Mouse (Mus musculus) hindbrain, embryonic 15.5 days (tissue): ENCODE data around the gene Rapgef2. TPM values are rescaled to one million over a fixed set of nuclear protein-coding genes. Genes with fewer than 3 reads are reported as not detected.
"Not testable (repeated sequence)": the region's sequence is repeated elsewhere in the genome, so short reads cannot be mapped to it uniquely, and the experiment has no call there.

Experiments used
- ATAC-seq: fragments of 200-750 bp; cut with Nextera tagmentation; 2 replicates; pipeline ENCODE4 v1.8.0; 2017; ENCODE audit warnings: low read depth, moderate number of reproducible peaks, moderate TSS enrichment; ENCODE audit not compliant: low FRiP score
- H3K27ac ChIP-seq: fragments of 300-500 bp; sonication (generic); replicated peaks from 2 replicates; pipeline ENCODE4 v1.5.1; 2015; ENCODE audit warnings: mild to moderate bottlenecking, inconsistent platforms
- H3K27me3 ChIP-seq: fragments of 300-500 bp; sonication (generic); 2 replicates; pipeline ENCODE4 v1.6.1; 2015; ENCODE audit warnings: control low read depth, inconsistent platforms
- H3K36me3 ChIP-seq: fragments of 300-500 bp; sonication (generic); 2 replicates; pipeline ENCODE4 v1.6.1; 2015; ENCODE audit warnings: control low read depth, inconsistent platforms
- H3K4me1 ChIP-seq: fragments of 300-500 bp; sonication (generic); replicated peaks from 2 replicates; pipeline ENCODE4 v1.6.1; 2015; ENCODE audit warnings: control low read depth, inconsistent platforms
- H3K4me2 ChIP-seq: fragments of 300-500 bp; sonication (generic); 2 replicates; pipeline ENCODE4 v1.6.1; 2015; ENCODE audit warnings: moderate library complexity, mild to moderate bottlenecking, inconsistent platforms
- H3K4me3 ChIP-seq: fragments of 300-500 bp; sonication (generic); 2 replicates; pipeline ENCODE4 v1.5.1; 2015; ENCODE audit warnings: mild to moderate bottlenecking, inconsistent platforms
- H3K9ac ChIP-seq: fragments of 300-500 bp; sonication (generic); 2 replicates; pipeline ENCODE4 v1.6.1; 2015; ENCODE audit warnings: inconsistent platforms
- H3K9me3 ChIP-seq: fragments of 300-500 bp; sonication (generic); 2 replicates; pipeline ENCODE4 v1.6.1; 2016; ENCODE audit warnings: control low read depth, inconsistent platforms
- WGBS: fragments of 180-500 bp; shearing (Covaris S2); methylation state at CpG from one replicate; pipeline ENCODE4 v1.1.7; 2015; 5-methylcytosine and 5-hydroxymethylcytosine counted together
- polyA plus RNA-seq: library from polyadenylated mRNA; unstranded; fragments of >200 nt; fragmentation: Nextera tagmentation; extraction: Ambion mirVana; gene quantifications from 2 replicates; pipeline ENCODE4 v1.2.1, GENCODE M21; 2015

Rapgef2 gene
- polyA plus RNA-seq, 1 experiment from 2014 or later = 13.5 TPM

GRCm38 (mm10) chr3:79171146-79171545 is 115.2 kb downstream of the Rapgef2 start:
- not testable (repeated sequence) for H3K4me1 ChIP-seq, H3K36me3 ChIP-seq, H3K27ac ChIP-seq, ATAC-seq, H3K9me3 ChIP-seq, H3K4me2 ChIP-seq, H3K9ac ChIP-seq, H3K4me3 ChIP-seq, H3K27me3 ChIP-seq
- 94% methylated on average over 8 of the region's 8 CpGs for WGBS

- WGBS = 68% methylated on average over 2 of the region's 2 CpGs
- Histone ChIP-seq H3K9me3 (no peaks in the 10 kb centered on the region), H3K4me2 (no peak overlapping the region), H3K27ac (no peak overlapping the region), H3K4me1 (no peaks in the 10 kb centered on the region), H3K27me3 (no peaks in the 10 kb centered on the region), H3K9ac (no peak overlapping the region), H3K36me3 (no peaks in the 10 kb centered on the region), H3K4me3 (no peak overlapping the region)
- ATAC-seq = no peak
Observed at GRCm38 (mm10) chr3:79168168-79168827, 118.0 kb downstream of the Rapgef2 start.

GRCm38 (mm10) chr3:79167586-79167985 is 118.7 kb downstream of the Rapgef2 start:
- ATAC-seq = no peak
- H3K27ac ChIP-seq = no peak overlapping the region
- WGBS = 86% methylated on average over 2 of the region's 2 CpGs

GRCm38 (mm10) chr3:79161834-79162401 is 124.4 kb downstream of the Rapgef2 start:
- Histone ChIP-seq H3K36me3 (no peaks in the 10 kb centered on the region), H3K9ac (peak overlapping the region; percentile 31; the same call in 1 of the 2 replicates), H3K4me2 (peak overlapping the region; percentile 42), H3K4me1 (peaks cover 17% of the 10 kb centered on the region), H3K27ac (peak overlapping the region; percentile 71), H3K9me3 (no peaks in the 10 kb centered on the region), H3K27me3 (no peaks in the 10 kb centered on the region), H3K4me3 (peak overlapping the region; percentile 14)
- WGBS = 33% methylated on average over 6 of the region's 6 CpGs
- peak; percentile 55; the same call in 1 of the 2 replicates for ATAC-seq

More at GRCm38 (mm10) chr3:79167586-79167985, 118.7 kb downstream of the Rapgef2 start:
- no peaks in the 10 kb centered on the region for H3K9me3 ChIP-seq
- no peaks in the 10 kb centered on the region for H3K27me3 ChIP-seq
- H3K4me2 ChIP-seq = no peak overlapping the region
- H3K9ac ChIP-seq = no peak overlapping the region
- no peak overlapping the region for H3K4me3 ChIP-seq
- H3K36me3 ChIP-seq = no peaks in the 10 kb centered on the region
- H3K4me1 ChIP-seq = no peaks in the 10 kb centered on the region

GRCm38 (mm10) chr3:79161093-79161723 is 125.1 kb downstream of the Rapgef2 start:
- peak; percentile 87 for ATAC-seq
- H3K4me1 ChIP-seq = peaks cover 17% of the 10 kb centered on the region
- H3K4me3 ChIP-seq = peak overlapping the region; percentile 14
- H3K9ac ChIP-seq = peak overlapping the region; percentile 31
- 34% methylated on average over 6 of the region's 6 CpGs for WGBS
- no peaks in the 10 kb centered on the region for H3K9me3 ChIP-seq
- no peaks in the 10 kb centered on the region for H3K36me3 ChIP-seq
- peak overlapping the region; percentile 71 for H3K27ac ChIP-seq
- H3K4me2 ChIP-seq = peak overlapping the region; percentile 42
- no peaks in the 10 kb centered on the region for H3K27me3 ChIP-seq

- Histone ChIP-seq H3K9ac (no peak overlapping the region), H3K4me2 (no peak overlapping the region), H3K27me3 (no peaks in the 10 kb centered on the region), H3K4me3 (no peak overlapping the region), H3K4me1 (peaks cover 17% of the 10 kb centered on the region), H3K36me3 (no peaks in the 10 kb centered on the region), H3K27ac (no peak overlapping the region), H3K9me3 (no peaks in the 10 kb centered on the region)
- no peak for ATAC-seq
Observed at GRCm38 (mm10) chr3:79158254-79158653, 128.1 kb downstream of the Rapgef2 start.

GRCm38 (mm10) chr3:79153039-79153487 is 133.3 kb downstream of the Rapgef2 start:
- Histone ChIP-seq H3K27ac (peak overlapping the region; percentile 37; the same call in 1 of the 2 replicates), H3K36me3 (no peaks in the 10 kb centered on the region), H3K27me3 (no peaks in the 10 kb centered on the region), H3K9ac (no peak overlapping the region), H3K9me3 (no peaks in the 10 kb centered on the region), H3K4me3 (no peak overlapping the region), H3K4me2 (no peak overlapping the region), H3K4me1 (0 out of 2 replicates have a peak, but pooled peaks cover 6% of the 10 kb centered on the region)
- 62% methylated on average over 5 of the region's 5 CpGs for WGBS
- peak; percentile 45; the same call in 1 of the 2 replicates for ATAC-seq

GRCm38 (mm10) chr3:79145407-79146055 is 140.8 kb downstream of the Rapgef2 start:
- H3K27ac ChIP-seq = peak overlapping the region; percentile 97
- peak overlapping the region; percentile 51 for H3K4me3 ChIP-seq
- no peaks in the 10 kb centered on the region for H3K27me3 ChIP-seq
- ATAC-seq = peak; percentile 82
- H3K4me2 ChIP-seq = peak overlapping the region; percentile 59
- H3K36me3 ChIP-seq = no peaks in the 10 kb centered on the region
- 9% methylated on average over 10 of the region's 10 CpGs for WGBS
- peak overlapping the region; percentile 74 for H3K9ac ChIP-seq
- no peaks in the 10 kb centered on the region for H3K9me3 ChIP-seq
- peaks cover 31% of the 10 kb centered on the region for H3K4me1 ChIP-seq

- peak; percentile 27 for ATAC-seq
- Histone ChIP-seq H3K4me3 (peak overlapping the region; percentile 51), H3K4me2 (peak overlapping the region; percentile 59), H3K4me1 (peaks cover 38% of the 10 kb centered on the region), H3K9ac (peak overlapping the region; percentile 74), H3K27me3 (no peaks in the 10 kb centered on the region), H3K36me3 (no peaks in the 10 kb centered on the region), H3K9me3 (no peaks in the 10 kb centered on the region), H3K27ac (peak overlapping the region; percentile 97)
- WGBS = 5% methylated on average over 13 of the region's 13 CpGs
Observed at GRCm38 (mm10) chr3:79144672-79145406, 141.5 kb downstream of the Rapgef2 start.

GRCm38 (mm10) chr3:79144085-79144484 is 142.2 kb downstream of the Rapgef2 start:
- Histone ChIP-seq H3K4me2 (peak overlapping the region; percentile 59), H3K36me3 (no peaks in the 10 kb centered on the region), H3K9ac (peak overlapping the region; percentile 41), H3K27ac (peak overlapping the region; percentile 97), H3K4me1 (peaks cover 44% of the 10 kb centered on the region), H3K4me3 (peak overlapping the region; percentile 51), H3K27me3 (no peaks in the 10 kb centered on the region), H3K9me3 (no peaks in the 10 kb centered on the region)
- 26% methylated on average over 6 of the region's 6 CpGs for WGBS
- no peak for ATAC-seq

GRCm38 (mm10) chr3:79139245-79139644 is 147.1 kb downstream of the Rapgef2 start:
- H3K4me2 ChIP-seq = 0 out of 2 replicates have a peak overlapping the region, but pooled peaks have one; percentile 13
- ATAC-seq = no peak

More at GRCm38 (mm10) chr3:79139245-79139644, 147.1 kb downstream of the Rapgef2 start:
- no peak overlapping the region for H3K4me3 ChIP-seq
- no peaks in the 10 kb centered on the region for H3K36me3 ChIP-seq
- 12% methylated on average over 3 of the region's 3 CpGs for WGBS
- no peaks in the 10 kb centered on the region for H3K27me3 ChIP-seq
- no peaks in the 10 kb centered on the region for H3K9me3 ChIP-seq
- no peak overlapping the region for H3K9ac ChIP-seq
- H3K27ac ChIP-seq = peak overlapping the region; percentile 67
- H3K4me1 ChIP-seq = peaks cover 37% of the 10 kb centered on the region
